Mouse (Mus musculus) hematopoietic stem cell, adult 5-6 weeks (primary cell): ENCODE measurements around the gene Hoga1. TPM values are rescaled to one million over a fixed set of nuclear protein-coding genes. Genes with fewer than 3 reads are reported as not detected.

Experiments used
- ATAC-seq, 2 experiments: fragments of 125-278 bp in 1 of 2; replicated peaks in 1 of 2; 2 replicates each; pipeline ENCODE4 v1.8.0; 2016 to 2017; ENCODE audit warnings: inconsistent platforms in 2 of 2, mild to moderate bottlenecking in 2 of 2, moderate number of reproducible peaks in 2 of 2, low read depth in 1 of 2, moderate TSS enrichment in 1 of 2; ENCODE audit not compliant: low FRiP score in 2 of 2, poor library complexity in 2 of 2, severe bottlenecking in 2 of 2, insufficient read depth in 1 of 2, low TSS enrichment in 1 of 2
- total RNA-seq: library from RNA; stranded (forward); fragments of 172-1452, 232-1000 nt; gene quantifications from 2 replicates; pipeline ENCODE4 v1.2.3, GENCODE M21; 2017

Gene Hoga1
- total RNA-seq, 1 experiment from 2014 or later: 0.94 TPM

DNA sequence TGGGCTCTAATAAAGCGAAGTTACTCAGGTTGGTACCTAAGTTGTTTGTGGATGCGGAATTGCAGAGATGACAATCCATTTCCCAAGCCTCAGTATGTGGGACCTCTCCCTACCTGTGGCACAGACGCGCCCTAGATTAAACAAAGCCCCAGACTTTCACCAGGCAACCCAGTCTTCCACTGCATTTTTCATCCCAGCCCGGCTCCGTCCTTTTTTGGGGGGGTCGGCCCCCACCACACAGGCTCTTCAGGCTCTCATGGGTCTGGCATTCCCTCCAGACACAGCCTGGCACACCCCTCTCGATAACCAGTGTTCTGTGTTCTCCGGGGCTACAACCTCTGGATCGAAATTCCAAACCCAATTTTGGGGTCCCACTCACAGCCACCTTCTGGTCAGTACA lies 40.3 kb downstream of the Hoga1 start:
- ATAC-seq: no peak

GRCm38 (mm10) chr19:42086166-42086565 lies 40.8 kb downstream of the Hoga1 start, which contains the start of gene Morn4:
Morn4 (minus strand) TSS chr19:42086357.
- peak; percentile 51 to 52 for ATAC-seq

DNA sequence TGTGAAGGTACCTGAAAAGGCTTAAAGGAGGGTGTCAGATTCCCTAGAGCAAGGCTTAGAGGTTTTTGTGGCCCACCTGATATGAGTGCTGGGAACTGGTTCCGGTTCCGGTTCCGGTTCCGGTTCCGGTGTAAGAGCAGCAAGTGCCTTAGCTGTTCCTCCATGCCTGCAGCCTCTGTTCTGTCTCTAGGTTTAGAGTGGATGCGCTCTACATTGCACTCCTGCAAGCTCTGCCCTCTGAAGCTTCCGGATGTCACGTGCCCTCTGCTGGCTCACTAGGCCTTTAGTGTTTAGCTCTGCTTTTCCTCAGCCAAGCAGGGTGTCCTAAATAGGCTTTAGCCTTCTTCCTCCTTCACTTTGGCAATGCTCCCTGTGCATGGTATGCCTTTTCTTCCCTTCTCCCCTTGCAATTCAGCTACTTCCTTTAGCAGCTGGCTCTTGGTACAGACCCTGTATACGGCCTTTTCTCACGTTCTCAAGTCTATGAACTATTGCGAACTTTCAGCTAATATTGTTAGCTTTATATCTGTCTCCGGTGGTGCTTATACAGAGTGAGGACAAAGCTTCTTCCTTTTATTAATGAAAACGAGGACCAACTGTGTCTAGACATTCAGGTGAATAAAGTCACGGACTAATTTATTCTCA lies 43.8 kb downstream of the Hoga1 start:
- peak; percentile 34 to 41 for ATAC-seq

- ATAC-seq: peak; percentile 94 to 96
Measured at GRCm38 (mm10) chr19:42089748-42090595, 44.6 kb downstream of the Hoga1 start, which contains the start of gene Pi4k2a. Pi4k2a (plus strand) TSS chr19:42090470.

DNA sequence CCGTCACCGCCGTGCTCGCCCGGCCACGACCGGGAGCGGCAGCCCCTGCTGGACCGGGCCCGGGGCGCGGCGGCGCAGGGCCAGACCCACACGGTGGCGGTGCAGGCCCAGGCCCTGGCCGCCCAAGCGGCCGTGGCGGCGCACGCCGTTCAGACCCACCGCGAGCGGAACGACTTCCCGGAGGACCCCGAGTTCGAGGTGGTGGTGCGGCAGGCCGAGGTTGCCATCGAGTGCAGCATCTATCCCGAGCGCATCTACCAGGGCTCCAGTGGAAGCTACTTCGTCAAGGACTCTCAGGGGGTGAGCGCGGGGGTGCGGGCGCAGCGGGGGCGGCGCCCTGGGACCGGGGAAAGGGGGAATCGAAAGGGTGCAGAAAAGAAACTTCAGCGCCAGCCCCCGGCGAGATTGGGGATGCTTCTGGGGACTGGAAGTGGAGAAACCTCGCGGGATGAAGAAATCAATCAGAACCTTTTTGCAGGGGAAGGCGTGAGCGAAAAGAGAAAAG lies 45.3 kb downstream of the Hoga1 start:
- ATAC-seq: no peak

DNA sequence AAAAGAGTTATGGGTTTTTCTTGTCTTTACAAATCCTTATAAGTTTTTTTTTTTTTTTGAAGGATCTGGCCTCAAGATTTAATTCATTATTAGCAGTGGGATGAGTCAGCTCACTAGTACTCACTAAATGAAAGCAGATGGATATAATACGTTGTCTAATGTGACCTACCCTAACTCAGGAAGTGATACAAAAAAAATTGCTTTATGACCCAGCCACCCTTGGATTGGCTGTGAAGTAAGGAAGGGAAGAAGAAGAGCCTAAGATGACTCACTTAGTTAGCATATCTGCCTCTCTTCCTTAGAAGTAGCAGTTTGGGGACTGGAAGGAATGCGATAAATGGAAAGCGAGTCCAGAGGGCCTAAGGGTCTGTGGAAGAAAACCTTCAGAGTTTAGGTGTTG lies 54.0 kb downstream of the Hoga1 start:
- ATAC-seq: no peak

GRCm38 (mm10) chr19:42104681-42105080 lies 59.3 kb downstream of the Hoga1 start:
- no peak for ATAC-seq

DNA sequence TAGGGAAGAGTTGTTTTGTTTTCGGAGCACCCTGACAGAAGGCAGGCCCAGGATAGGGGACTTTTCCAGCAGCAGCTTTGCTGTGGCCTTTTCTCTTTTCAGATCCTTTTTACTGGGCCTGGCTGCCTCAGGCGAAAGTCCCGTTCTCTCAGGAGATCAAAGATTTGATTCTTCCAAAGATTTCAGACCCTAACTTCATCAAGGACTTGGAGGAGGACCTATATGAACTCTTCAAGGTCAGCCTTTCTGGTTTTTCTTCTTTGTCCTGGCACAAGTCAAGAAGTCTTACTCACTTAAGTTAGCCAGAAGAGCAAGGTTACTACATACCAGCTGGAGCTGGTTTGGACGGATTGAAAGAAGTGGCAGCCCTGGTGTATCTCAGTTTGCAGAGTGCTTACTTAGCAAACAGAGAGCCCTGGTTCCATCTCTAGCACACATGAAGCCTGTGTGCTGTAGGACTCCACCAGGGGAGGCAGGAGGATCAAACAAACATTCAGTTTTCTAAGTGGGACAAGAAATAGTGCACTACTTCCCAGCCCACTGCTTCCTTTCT lies 70.4 kb downstream of the Hoga1 start:
- ATAC-seq: no peak

- no peak for ATAC-seq
Measured at GRCm38 (mm10) chr19:42118142-42118541, 72.7 kb downstream of the Hoga1 start.

GRCm38 (mm10) chr19:42118596-42118995 lies 73.2 kb downstream of the Hoga1 start:
- ATAC-seq: no peak

DNA sequence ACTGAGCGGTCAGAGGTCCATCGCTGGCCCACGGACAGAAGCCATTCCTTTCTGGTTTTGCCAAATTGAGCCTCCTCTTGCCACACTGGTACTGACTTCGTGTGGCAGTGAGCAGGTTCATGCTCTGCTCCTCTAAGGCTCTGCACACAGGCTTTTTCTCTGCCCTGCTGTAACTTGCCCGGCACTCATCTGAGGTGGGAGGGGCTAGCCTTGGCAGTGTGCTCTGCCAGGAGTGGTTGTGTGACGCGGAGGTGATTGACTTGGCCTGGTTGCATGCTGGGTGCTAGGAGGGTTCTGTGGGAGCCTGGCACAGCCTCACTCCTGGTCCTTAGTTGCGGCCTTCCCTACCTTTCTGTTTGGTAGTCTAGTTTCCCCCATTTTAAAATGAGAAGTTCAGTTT lies 75.0 kb downstream of the Hoga1 start:
- ATAC-seq: no peak

Other genes with a start within 250 kb of the Hoga1 start
- gene Arhgap19, start 243.6 kb upstream of the Hoga1 start, total RNA-seq: 17.8 and 26.8 TPM in 2 replicates
- 11.4 and 16.7 TPM in 2 replicates for gene Frat1, start 215.6 kb upstream of the Hoga1 start, total RNA-seq
- gene Frat2, start 197.5 kb upstream of the Hoga1 start, total RNA-seq: 28.0 and 33.7 TPM in 2 replicates
- 12.2 and 18.9 TPM in 2 replicates for gene Rrp12, start 149.4 kb upstream of the Hoga1 start, total RNA-seq
- 112 and 157 TPM in 2 replicates for gene Pgam1, start 133.7 kb upstream of the Hoga1 start, total RNA-seq
- 50.7 and 52.2 TPM in 2 replicates for gene Exosc1, start 112.2 kb upstream of the Hoga1 start, total RNA-seq
- 22.3 and 26.4 TPM in 2 replicates for gene Zdhhc16, start 112.1 kb upstream of the Hoga1 start, total RNA-seq
- gene Mms19, start 64.5 kb upstream of the Hoga1 start, total RNA-seq: 23.1 and 24.8 TPM in 2 replicates
- gene Ubtd1, start 63.8 kb upstream of the Hoga1 start, total RNA-seq: 3.3 and 14.9 TPM in 2 replicates
- not detected in 2 replicates for gene Ankrd2, start 9.6 kb upstream of the Hoga1 start, total RNA-seq
- not detected in 2 replicates for gene 4933411K16Rik, start 6.6 kb downstream of the Hoga1 start, total RNA-seq
- gene Morn4, start 40.7 kb downstream of the Hoga1 start, total RNA-seq: 1.1 and 2.8 TPM in 2 replicates
- 8.3 and 9.1 TPM in 2 replicates for gene Pi4k2a, start 44.9 kb downstream of the Hoga1 start, total RNA-seq
- gene Avpi1, start 83.4 kb downstream of the Hoga1 start, total RNA-seq: 5.3 and 5.4 TPM in 2 replicates
- gene Marveld1, start 101.8 kb downstream of the Hoga1 start, total RNA-seq: 16.1 and 22.8 TPM in 2 replicates
- gene Zfyve27, start 118.3 kb downstream of the Hoga1 start, total RNA-seq: 20.0 and 37.1 TPM in 2 replicates
- gene Sfrp5, start 156.6 kb downstream of the Hoga1 start, total RNA-seq: 0.20 TPM in 1 of 2 replicates, not detected in the other
- gene Golga7b, start 202.0 kb downstream of the Hoga1 start, total RNA-seq: not detected in 2 replicates